Mouse (Mus musculus) erythroblast, adult 5-6 weeks (primary cell): ENCODE data around the gene Sos2. TPM values are rescaled to one million over a fixed set of nuclear protein-coding genes. Genes with fewer than 3 reads are reported as not detected.

Experiments
- total RNA-seq, 2 experiments: library from RNA; stranded (forward) in 1 of 2; stranded (reverse) in 1 of 2; fragments of 150-400 nt in 1 of 2; fragments of 200-764, 138-1000 nt in 1 of 2; gene quantifications; 2 replicates each; pipeline versions ENCODE4 v1.2.3 to v1.2.4; 2015 to 2017; ENCODE audit warnings: low replicate concordance in 2 of 2

The Sos2 gene
- total RNA-seq, 2 experiments from 2014 or later: 14.3 to 31.3 TPM

Other genes starting within 250 kb of the Sos2 start
- 2.3 and 16.3 TPM in 2 replicates for gene Vcpkmt, start 98.8 kb downstream of the Sos2 start, total RNA-seq (2015; ENCODE audit: low replicate concordance)
- gene Vcpkmt, start 98.8 kb downstream of the Sos2 start, total RNA-seq (2017; ENCODE audit: low replicate concordance): 0.42 and 0.51 TPM in 2 replicates
- gene L2hgdh, start 43.0 kb upstream of the Sos2 start, total RNA-seq (2015; ENCODE audit: low replicate concordance): 2.3 and 7.7 TPM in 2 replicates
- 3.3 and 3.9 TPM in 2 replicates for gene L2hgdh, start 43.0 kb upstream of the Sos2 start, total RNA-seq (2017; ENCODE audit: low replicate concordance)
- gene Atp5s, start 43.1 kb upstream of the Sos2 start, total RNA-seq (2015; ENCODE audit: low replicate concordance): 15.5 and 47.3 TPM in 2 replicates
- gene Atp5s, start 43.1 kb upstream of the Sos2 start, total RNA-seq (2017; ENCODE audit: low replicate concordance): 11.7 and 15.2 TPM in 2 replicates
- 43.6 and 51.4 TPM in 2 replicates for gene Cdkl1, start 109.4 kb upstream of the Sos2 start, total RNA-seq (2015; ENCODE audit: low replicate concordance)
- 86.7 and 87.6 TPM in 2 replicates for gene Cdkl1, start 109.4 kb upstream of the Sos2 start, total RNA-seq (2017; ENCODE audit: low replicate concordance)
- gene Atl1, start 210.8 kb upstream of the Sos2 start, total RNA-seq (2015; ENCODE audit: low replicate concordance): 5.4 and 9.6 TPM in 2 replicates
- gene Atl1, start 210.8 kb upstream of the Sos2 start, total RNA-seq (2017; ENCODE audit: low replicate concordance): 12.8 and 23.0 TPM in 2 replicates
- gene Map4k5, start 211.3 kb upstream of the Sos2 start, total RNA-seq (2015; ENCODE audit: low replicate concordance): 320 and 330 TPM in 2 replicates
- 596 and 599 TPM in 2 replicates for gene Map4k5, start 211.3 kb upstream of the Sos2 start, total RNA-seq (2017; ENCODE audit: low replicate concordance)